ENCODE assay signal across 22 mouse cellular contexts in the genomic region with DNA sequence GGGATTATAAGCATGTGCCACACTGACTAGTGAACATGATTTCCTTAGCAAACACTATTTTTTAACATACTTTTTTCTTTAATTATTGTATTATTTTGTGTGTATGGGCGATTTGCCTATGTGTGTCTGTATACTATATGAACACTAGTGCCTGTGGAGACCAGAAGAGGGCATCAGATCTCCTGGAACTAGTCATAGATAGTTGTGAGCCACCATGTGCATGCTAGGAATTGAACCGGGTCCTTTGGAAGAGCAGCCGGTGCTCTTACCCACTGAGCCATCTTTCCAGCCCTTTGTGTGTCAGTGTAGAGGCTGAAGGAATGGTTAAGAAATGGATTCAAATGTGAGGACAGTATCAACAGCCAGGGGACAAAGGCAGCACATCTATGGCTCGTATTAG.
DNase-seq lines count a peak whose midpoint lies in the region; ATAC-seq and TF ChIP-seq lines count a peak whose summit lies in the region.
"Had no signal": no experiment of that assay in that cellular context is flagged by ENCODE, and none has a peak within 500 bp of the region (broad histone marks: within the 10 kb centered on the region; RNA-seq: fewer than 3 reads in every experiment).

No protein-coding gene starts in this region.

- DNase-seq in heart, adult 2 months, result no peak
- no peak for DNase-seq in heart, postnatal 25 days (ENCODE audit: low spot score)
- no peak for DNase-seq in layer of hippocampus, adult 2 months (ENCODE audit: low spot score in 2 of 2)
- DNase-seq in layer of hippocampus, adult 8-10 months (ENCODE audit: low spot score in 2 of 2), result no peak
- no peak for DNase-seq in midbrain, postnatal 0 days (ENCODE audit: low spot score)
- no peak for DNase-seq in midbrain, embryonic 14.5 days
- DNase-seq in ovary, postnatal 14 days (ENCODE audit: low spot score), result no peak
- no peak for DNase-seq in urinary bladder, adult 18-20 months (ENCODE audit: low spot score in 2 of 2)
- DNase-seq: adrenal gland, postnatal 36 days; cerebellum, adult 18-20 months; gastrocnemius, postnatal 14 days; heart, postnatal 14 days; kidney, adult 9 months; kidney, postnatal 4 days; thymus, postnatal 14 days had no signal

- H3K79me2 ChIP-seq in heart, adult 2 months (replicated peaks; ENCODE audit: control insufficient read depth, insufficient read depth, low read length), result no peaks in the 10 kb centered on the region

- WGBS in heart, adult 2 months, result 85% methylated on average over 4 of the region's 4 CpGs
- WGBS in midbrain, postnatal 0 days, result 86% methylated on average over 4 of the region's 4 CpGs
- 90% methylated on average over 4 of the region's 4 CpGs for WGBS in midbrain, embryonic 14.5 days

- peak; percentile 41 for TF ChIP-seq CTCF in heart, adult 2 months (IDR thresholded peaks at IDR 0.05)
- TF ChIP-seq CTCF in layer of hippocampus, adult 2 months (conservative IDR thresholded peaks at IDR 0.05), result peak; percentile 48
- peak; percentile 34 for TF ChIP-seq CTCF in midbrain, postnatal 0 days (IDR thresholded peaks at IDR 0.05)

- no peak for ATAC-seq in midbrain, postnatal 0 days (ENCODE audit: low FRiP score)
- ATAC-seq in midbrain, embryonic 14.5 days (ENCODE audit: low FRiP score, low TSS enrichment), result no peak

- intact Hi-C loops in heart, adult 2 months (cut with DNase I), result no loop called here
- intact Hi-C loops in heart, postnatal 25 days (cut with DNase I), result no loop called here

- no peak overlapping the region for H3K4me2 ChIP-seq in midbrain, postnatal 0 days (ENCODE audit: low read depth, low read length, poor library complexity, severe bottlenecking)
- no peak overlapping the region for H3K4me2 ChIP-seq in midbrain, embryonic 14.5 days (ENCODE audit: low read length)
- H3K4me2 ChIP-seq: heart, embryonic 11.5 days; limb, embryonic 12.5 days; liver, embryonic 15.5 days; neural tube, embryonic 13.5 days had no signal

- no peaks in the 10 kb centered on the region for H3K4me1 ChIP-seq in heart, adult 2 months (ENCODE audit: control insufficient read depth, insufficient read depth, low read length)
- no peaks in the 10 kb centered on the region for H3K4me1 ChIP-seq in midbrain, postnatal 0 days (ENCODE audit: insufficient read depth, low read length)
- H3K4me1 ChIP-seq in midbrain, embryonic 14.5 days (ENCODE audit: control insufficient read depth, insufficient read depth, low read length), result no peaks in the 10 kb centered on the region
- H3K4me1 ChIP-seq: liver, embryonic 15.5 days had no signal

- H3K27ac ChIP-seq in heart, adult 2 months, result no peak overlapping the region
- H3K27ac ChIP-seq in layer of hippocampus, adult 2 months, result no peak overlapping the region
- H3K27ac ChIP-seq in midbrain, postnatal 0 days (ENCODE audit: low read depth, low read length), result no peak overlapping the region
- no peak overlapping the region for H3K27ac ChIP-seq in midbrain, embryonic 14.5 days (replicated peaks; ENCODE audit: low read depth, low read length)
- H3K27ac ChIP-seq: limb, embryonic 12.5 days; liver, embryonic 15.5 days; macrophage; neural tube, embryonic 13.5 days had no signal

- TF ChIP-seq POLR2A in heart, adult 2 months (IDR thresholded peaks at IDR 0.05; ENCODE audit: insufficient read depth, low read depth, low read length), result no peak

- no peak overlapping the region for H3K4me3 ChIP-seq in heart, adult 2 months
- H3K4me3 ChIP-seq in layer of hippocampus, adult 2 months, result no peak overlapping the region
- no peak overlapping the region for H3K4me3 ChIP-seq in midbrain, postnatal 0 days (ENCODE audit: low read depth, low read length)
- no peak overlapping the region for H3K4me3 ChIP-seq in midbrain, embryonic 14.5 days (replicated peaks; ENCODE audit: low read depth, low read length)
- H3K4me3 ChIP-seq: embryonic facial prominence, embryonic 10.5 days; limb, embryonic 12.5 days; liver, embryonic 15.5 days; midbrain, embryonic 10.5 days; neural tube, embryonic 13.5 days had no signal

- no peak overlapping the region for H3K9ac ChIP-seq in heart, adult 2 months (ENCODE audit: low read depth, low read length)
- H3K9ac ChIP-seq in midbrain, postnatal 0 days (replicated peaks; ENCODE audit: low read length, poor library complexity, severe bottlenecking), result no peak overlapping the region
- no peak overlapping the region for H3K9ac ChIP-seq in midbrain, embryonic 14.5 days (replicated peaks; ENCODE audit: low read length)
- H3K9ac ChIP-seq: limb, embryonic 12.5 days; liver, embryonic 15.5 days; neural tube, embryonic 13.5 days had no signal

- no peaks in the 10 kb centered on the region for H3K36me3 ChIP-seq in heart, adult 2 months (ENCODE audit: control insufficient read depth, insufficient read depth, low read length)
- peaks cover 25% of the 10 kb centered on the region for H3K36me3 ChIP-seq in midbrain, postnatal 0 days (ENCODE audit: insufficient read depth, low read length)
- H3K36me3 ChIP-seq in midbrain, embryonic 14.5 days (ENCODE audit: control insufficient read depth, insufficient read depth, low read length), result peaks cover 10% of the 10 kb centered on the region
- H3K36me3 ChIP-seq: liver, embryonic 15.5 days had no signal

- TF ChIP-seq EP300 in heart, adult 2 months (IDR thresholded peaks at IDR 0.05; ENCODE audit: insufficient read depth, low read depth, low read length), result no peak

- no peaks in the 10 kb centered on the region for H3K9me3 ChIP-seq in midbrain, postnatal 0 days (ENCODE audit: low read length)
- no peaks in the 10 kb centered on the region for H3K9me3 ChIP-seq in midbrain, embryonic 14.5 days (ENCODE audit: control insufficient read depth, low read length)
- H3K9me3 ChIP-seq: embryonic facial prominence, embryonic 10.5 days; limb, embryonic 12.5 days; liver, embryonic 15.5 days; midbrain, embryonic 10.5 days; neural tube, embryonic 13.5 days had no signal

- no peaks in the 10 kb centered on the region for H3K27me3 ChIP-seq in heart, adult 2 months (ENCODE audit: control insufficient read depth, insufficient read depth, low read length)
- no peaks in the 10 kb centered on the region for H3K27me3 ChIP-seq in midbrain, postnatal 0 days (ENCODE audit: insufficient read depth, low read length)
- no peaks in the 10 kb centered on the region for H3K27me3 ChIP-seq in midbrain, embryonic 14.5 days (ENCODE audit: control insufficient read depth, insufficient read depth, low read length)
- H3K27me3 ChIP-seq: limb, embryonic 12.5 days; liver, embryonic 15.5 days; neural tube, embryonic 13.5 days had no signal
